In genomic region chr19:4268566-4269361, GRCm38 (mm10) we compare ENCODE assay signal across 8 mouse cellular contexts. TPM values are rescaled to one million over a fixed set of nuclear protein-coding genes. Genes with fewer than 3 reads are reported as not detected.
DNase-seq lines count a peak whose midpoint lies in the region; ATAC-seq lines count a peak whose summit lies in the region.

Ssh3 (minus strand) TSS chr19:4269180.

- ATAC-seq in frontal cortex, adult (ENCODE audit: low TSS enrichment): peak; percentile 78
- peak; percentile 81 to 83 for ATAC-seq in hematopoietic stem cell, adult 5-6 weeks (replicated peaks in 1 of 2; ENCODE audit: insufficient read depth in 1 of 2, low FRiP score in 2 of 2, low TSS enrichment in 1 of 2, low read depth in 1 of 2, poor library complexity in 2 of 2, severe bottlenecking in 2 of 2)
- peak; percentile 94 for ATAC-seq in lung, embryonic 16.5 days (ENCODE audit: low read depth)

- H3K36me3 ChIP-seq in lung, embryonic 16.5 days (ENCODE audit: control insufficient read depth, insufficient read depth, low read length): no peaks in the 10 kb centered on the region

- H3K27ac ChIP-seq in lung, embryonic 16.5 days (ENCODE audit: low read length): peak within 1 kb of the TSS; percentile 19; the same call in 1 of the 2 replicates

- peak; percentile 33 for DNase-seq in MEL-GATA-1-ER (ENCODE audit: extremely low read depth, low read depth)
- DNase-seq in cerebellum, adult 8-10 months: peak; percentile 80
- peak; percentile 56 to 58 for DNase-seq in layer of hippocampus, adult 8-10 months (ENCODE audit: low spot score in 2 of 2)
- DNase-seq in ovary, postnatal 36 days (ENCODE audit: low spot score): peak; percentile 82
- DNase-seq in urinary bladder, adult 2 months (ENCODE audit: low spot score): peak; percentile 72

- H3K4me2 ChIP-seq in lung, embryonic 16.5 days (ENCODE audit: low read depth, low read length): peak within 1 kb of the TSS; percentile 59

- no peaks in the 10 kb centered on the region for H3K9me3 ChIP-seq in lung, embryonic 16.5 days (ENCODE audit: control insufficient read depth, low read length)

- H3K4me3 ChIP-seq in lung, embryonic 16.5 days (ENCODE audit: low read length): peak within 1 kb of the TSS; percentile 55

- peaks cover 6% of the 10 kb centered on the region; the same call in 1 of the 2 replicates for H3K4me1 ChIP-seq in lung, embryonic 16.5 days (replicated peaks; ENCODE audit: control insufficient read depth, insufficient read depth, low read length)

- 7% methylated on average over 46 of the region's 46 CpGs for WGBS in lung, embryonic 16.5 days

- H3K9ac ChIP-seq in lung, embryonic 16.5 days (ENCODE audit: low read length): peak within 1 kb of the TSS; percentile 65

- 0 out of 2 replicates have a peak, but pooled peaks cover 2% of the 10 kb centered on the region for H3K27me3 ChIP-seq in lung, embryonic 16.5 days (ENCODE audit: control insufficient read depth, insufficient read depth, low read depth, low read length)

RNA-seq across cellular contexts. Expression of gene Ssh3, which starts in this region (rescaled TPM):
- 23.2 and 32.7 TPM in 2 replicates for total RNA-seq in hematopoietic stem cell, adult 5-6 weeks (2017)
- 10 to 100 TPM; 64.8 to 79.5 (median 68.0) TPM for total RNA-seq in layer of hippocampus, adult 8-10 months (2022)
- polyA plus RNA-seq in lung, embryonic 16.5 days (2015; fragmentation: Nextera tagmentation; extraction: Ambion mirVana): 20.0 and 21.5 TPM in 2 replicates
- 83.3 and 90.8 TPM in 2 replicates for polyA plus RNA-seq in urinary bladder, adult 2 months (2012; rRNA removed)

Comparison
In these comparisons a context has a peak if more than half of its experiments do, and no peak if none do; other contexts are left out.
1. Peak in every context shown above with its lines: DNase-seq, ATAC-seq, H3K4me3 ChIP-seq and H3K27ac ChIP-seq.